Mouse (Mus musculus): ENCODE data around the gene Fam207a.

The Fam207a gene

DNA sequence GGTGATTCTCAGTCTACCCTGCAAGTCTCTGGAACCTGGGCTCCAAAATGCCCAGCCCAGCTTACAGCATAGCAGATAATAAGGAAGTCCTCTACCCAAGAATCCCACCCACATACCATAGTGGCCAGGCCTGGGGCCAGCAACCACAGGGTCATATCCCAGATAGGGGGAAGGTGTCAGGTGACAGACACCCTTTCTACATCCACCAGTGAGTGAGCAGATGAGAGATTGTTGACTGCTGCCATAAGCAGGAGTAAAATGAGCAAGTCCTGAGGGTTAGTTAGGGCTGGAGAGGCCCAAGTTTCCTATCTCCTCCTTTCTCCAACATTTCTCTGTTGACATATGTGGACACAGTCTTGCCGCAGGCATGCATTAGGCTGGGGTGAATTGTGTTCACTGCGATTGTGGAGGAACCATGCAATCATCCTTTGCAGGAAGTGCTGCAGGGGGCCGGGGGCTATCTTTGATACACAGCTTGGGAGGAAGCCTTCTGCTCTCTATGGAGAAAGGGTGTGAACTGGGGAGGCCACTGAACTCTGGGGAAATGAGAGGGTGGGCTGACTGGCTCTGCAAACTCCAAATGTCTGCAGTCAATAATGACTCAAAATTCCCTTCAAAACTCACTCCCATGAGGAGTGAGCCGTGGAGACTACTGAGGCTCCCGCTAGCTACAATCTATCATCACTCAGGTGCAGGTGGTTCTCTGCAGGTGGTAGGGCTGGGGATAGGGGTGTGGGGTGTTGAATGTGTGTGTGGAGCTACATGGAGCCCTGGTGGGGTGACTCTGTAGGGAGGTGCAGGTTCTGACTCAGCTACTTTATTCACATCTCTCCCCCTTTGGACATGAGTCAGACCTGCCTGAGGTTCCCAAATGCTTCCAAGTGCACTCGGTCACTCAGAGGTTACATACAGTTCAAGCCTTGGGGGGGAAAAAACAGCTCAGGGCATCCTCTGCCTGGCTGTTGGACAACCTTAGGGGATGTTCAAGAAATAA is 15.7 kb upstream of the Fam207a start:
- DNase-seq (ENCODE audit: low spot score in 2 of 2): peak; percentile 42 to 46

DNA sequence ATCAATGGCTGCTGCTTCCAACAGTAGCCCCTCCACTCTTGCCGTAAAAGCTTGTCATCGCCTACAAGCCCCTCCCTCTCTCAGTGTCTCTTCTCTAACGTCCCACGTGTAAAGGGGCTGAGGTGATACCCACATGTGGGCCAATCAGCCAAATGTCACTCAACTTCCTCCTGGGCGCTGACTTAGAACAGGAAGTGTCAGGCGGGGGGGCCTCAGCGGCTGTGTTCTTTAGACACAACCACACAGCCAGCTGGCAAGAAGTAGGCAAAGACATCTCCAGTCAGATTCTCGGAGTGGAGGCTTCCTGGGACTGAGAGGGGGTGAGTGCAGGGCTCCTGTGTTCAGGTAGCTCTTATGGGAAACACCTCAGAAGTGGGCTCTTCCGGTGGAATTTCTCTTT is 14.6 kb upstream of the Fam207a start, which contains the start of gene Itgb2:
Itgb2 (plus strand) TSS at position 113 of the 400 bp plus-strand sequence.
- peak; percentile 85 to 88 for DNase-seq (ENCODE audit: low spot score in 2 of 2)

DNA sequence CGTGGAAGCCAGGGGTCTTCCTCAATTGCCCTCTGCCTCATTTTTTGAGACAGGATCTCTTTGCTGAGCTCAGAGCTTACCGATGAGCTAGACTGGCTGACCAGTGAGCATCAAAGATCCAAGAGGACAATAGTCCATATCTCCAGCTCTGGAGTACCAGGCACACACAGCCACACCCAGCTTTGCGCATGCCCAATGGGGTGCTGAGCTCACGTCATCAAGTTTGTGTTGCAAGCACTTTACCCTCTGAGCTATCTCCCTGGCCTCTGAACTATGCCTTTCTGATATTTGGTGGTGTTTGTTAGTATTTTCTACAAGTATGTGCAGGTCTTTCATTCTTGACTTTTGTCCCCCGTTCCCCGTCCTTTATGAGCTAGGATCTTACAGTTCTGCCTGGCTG is 13.0 kb upstream of the Fam207a start:
- no peak for DNase-seq (ENCODE audit: low spot score in 2 of 2)

DNA sequence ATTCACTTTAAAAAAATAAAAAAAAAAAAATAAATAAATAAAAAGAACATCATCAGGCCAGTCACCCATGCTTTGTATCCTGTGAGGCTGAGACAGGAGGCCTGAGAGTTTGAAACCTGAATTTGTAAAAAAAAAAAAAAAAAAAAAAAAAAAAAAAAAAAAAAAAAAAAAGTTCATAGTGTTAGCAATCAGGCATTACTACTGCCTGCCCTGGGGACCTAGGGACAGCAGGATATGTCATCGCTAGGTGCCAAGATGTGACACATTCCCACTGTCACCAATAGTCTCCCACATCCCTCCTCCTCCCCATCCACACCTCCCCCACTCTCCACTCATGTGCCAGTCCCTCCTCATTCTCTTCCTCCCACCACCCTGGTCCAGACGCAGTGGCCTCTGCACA is 10.9 kb upstream of the Fam207a start:
- no peak for DNase-seq (ENCODE audit: low spot score in 2 of 2)

DNA sequence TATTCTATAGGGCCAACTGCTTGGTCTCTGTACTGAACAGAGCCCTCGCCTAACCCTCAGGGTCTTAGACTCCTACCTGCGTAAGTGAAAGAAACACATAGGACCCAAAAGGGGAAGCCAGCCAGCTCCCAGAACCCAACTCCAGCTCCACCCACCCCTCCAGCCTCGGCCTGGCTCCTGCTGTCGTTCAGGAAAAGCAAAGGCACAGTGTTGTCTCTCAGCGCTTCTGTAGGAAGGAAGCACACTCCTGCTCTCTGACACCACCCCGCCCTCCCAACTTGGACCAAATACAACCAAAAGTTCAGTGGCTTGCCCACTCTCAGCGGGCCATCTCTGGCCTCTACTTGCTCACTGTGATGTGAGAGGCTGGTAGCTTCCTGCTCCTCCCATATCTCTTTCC is 7.7 kb upstream of the Fam207a start:
- no peak for DNase-seq (ENCODE audit: low spot score in 2 of 2)

DNA sequence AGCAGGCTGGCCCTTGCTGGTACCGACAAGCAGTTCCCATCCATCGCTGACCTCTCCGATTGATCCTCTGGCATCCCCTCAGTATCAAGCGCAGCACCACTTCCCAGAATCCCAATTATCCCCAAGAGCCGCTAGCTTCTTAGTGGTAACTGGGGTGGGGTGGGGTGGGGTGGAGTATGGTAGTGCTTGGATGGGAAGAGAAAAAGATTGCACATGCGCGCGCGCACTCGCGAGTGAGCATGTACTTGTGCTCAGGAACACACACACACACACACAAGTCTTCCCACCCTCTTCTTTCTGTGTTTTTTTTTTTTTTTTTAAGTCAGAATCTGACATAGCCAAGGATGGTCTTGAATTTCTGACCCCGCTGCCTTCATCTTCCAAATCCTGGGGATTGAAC is 7.2 kb upstream of the Fam207a start:
- no peak for DNase-seq (ENCODE audit: low spot score in 2 of 2)

DNA sequence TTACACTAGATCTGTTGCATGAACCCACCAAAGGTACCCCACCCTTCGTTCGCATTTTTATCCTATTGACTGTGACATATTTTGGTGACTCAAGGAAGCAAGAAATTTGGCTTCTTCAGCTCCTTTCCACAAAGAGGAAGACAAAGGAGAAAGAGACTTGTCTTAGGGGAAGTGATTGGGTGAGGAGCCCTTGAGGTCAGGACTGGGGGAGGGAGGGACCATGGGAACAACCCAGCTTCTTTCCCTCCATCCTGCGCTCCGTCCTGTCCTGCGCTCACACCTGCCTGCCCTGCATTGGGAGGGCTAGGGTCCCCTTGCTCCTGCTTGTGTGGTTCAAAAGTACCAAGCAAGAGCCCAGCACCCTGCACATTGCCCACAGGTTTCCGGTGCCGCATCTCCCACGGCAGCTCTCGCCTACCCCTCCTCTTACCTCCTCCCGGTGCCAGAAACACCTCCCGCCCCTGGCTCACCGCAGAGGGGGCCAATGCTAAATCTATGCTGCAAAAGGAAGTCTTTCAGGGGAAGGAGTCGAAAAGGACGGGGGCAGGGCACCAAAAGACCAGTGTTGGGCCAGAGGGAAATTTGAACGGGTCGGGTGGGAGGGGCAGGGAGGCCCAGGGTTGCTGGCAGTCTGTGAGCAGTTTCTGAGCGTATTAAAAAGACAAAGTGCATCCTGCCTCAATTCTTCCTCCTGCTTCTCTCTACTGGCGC is 6.6 kb upstream of the Fam207a start:
- DNase-seq (ENCODE audit: low spot score in 2 of 2): peak; percentile 78 to 86

DNA sequence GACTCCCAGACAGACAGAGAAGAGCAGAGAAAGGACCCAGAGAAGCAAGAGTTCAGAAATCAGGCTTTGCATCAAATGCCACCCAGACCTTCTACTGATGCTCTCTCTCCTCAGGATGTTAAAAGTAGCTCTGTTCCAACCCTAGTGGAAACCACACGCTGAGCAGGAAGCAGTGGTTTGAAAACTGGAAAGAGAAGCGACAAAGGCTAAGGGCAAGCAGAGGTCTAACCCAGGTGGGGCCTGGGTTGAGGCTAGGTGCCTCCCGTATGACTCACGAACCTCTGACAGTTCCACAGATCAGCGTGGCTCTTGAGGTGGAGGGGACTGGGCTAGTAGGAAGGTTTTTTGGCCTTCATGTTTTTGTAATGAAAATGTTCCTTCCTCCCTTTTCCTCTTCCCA is 4.9 kb upstream of the Fam207a start:
- DNase-seq (ENCODE audit: low spot score in 2 of 2): peak; percentile 45 to 58

DNA sequence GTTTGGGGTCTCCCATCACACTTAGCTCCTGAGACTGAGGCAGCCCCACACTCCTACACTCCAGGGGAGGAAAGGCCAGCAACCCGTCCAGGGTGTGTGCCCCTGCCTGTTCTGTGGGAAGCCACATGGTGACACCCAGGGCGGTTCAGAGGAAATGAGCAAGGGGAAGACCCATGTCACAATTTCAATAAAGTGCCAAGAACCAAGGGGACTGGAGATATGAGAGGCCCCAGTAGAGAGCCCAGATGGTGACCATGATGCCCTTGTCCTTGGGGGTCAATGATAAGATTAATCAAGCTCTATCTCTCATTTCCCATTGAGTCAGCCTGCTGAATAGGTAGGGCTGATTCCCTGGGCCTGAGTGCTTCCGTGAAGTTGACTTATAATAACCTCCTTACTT is 3.6 kb upstream of the Fam207a start:
- DNase-seq (ENCODE audit: low spot score in 2 of 2): no peak

DNA sequence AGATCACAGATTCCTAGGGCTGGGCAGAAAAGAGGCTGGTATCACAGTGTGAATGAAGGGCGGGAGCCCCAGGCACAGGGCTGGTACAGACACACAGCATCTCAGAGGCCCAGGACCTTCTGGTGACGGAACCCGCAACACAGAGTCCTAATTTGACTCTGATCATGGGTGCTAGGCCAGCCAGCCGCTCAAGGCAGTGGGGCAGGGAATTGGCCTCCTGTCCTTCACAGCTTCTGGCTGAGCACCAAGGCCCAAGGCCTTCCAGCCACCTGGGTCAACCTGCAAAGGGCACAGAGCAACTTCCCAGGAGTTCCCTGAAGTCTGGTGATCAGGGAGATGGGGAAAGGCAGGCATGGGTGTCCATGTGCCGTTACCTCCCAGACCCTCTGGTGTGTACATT is 2.2 kb upstream of the Fam207a start:
- no peak for DNase-seq (ENCODE audit: low spot score in 2 of 2)

DNA sequence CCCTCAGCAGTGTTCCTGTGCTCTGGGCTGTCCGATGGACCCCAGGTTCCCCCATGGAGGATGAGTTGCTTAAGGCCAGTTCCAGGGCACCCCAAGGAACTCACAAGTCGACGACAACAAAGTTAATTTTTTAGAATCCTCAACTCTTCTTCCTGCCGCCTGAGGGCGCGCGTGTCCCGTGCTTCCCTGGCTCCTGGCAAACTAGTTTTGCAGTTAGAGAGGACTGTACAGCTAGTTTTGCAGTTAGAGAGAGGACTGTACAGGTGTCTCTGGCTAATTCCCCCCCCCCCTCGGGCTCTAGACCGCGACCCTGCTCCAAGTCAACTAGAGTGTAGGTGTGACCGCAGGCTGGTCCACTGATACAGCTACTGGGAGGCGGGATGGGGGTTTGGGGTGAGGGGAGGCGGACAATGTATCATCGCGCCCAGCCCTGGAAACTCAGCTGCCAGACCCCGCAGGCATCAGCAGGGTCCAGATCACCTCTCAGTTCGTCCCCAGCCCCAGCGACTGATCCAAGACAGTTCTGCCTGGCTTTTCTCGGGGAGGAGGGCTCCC is 1.6 kb upstream of the Fam207a start:
- DNase-seq (ENCODE audit: low spot score in 2 of 2): peak; percentile 56 to 81

DNA sequence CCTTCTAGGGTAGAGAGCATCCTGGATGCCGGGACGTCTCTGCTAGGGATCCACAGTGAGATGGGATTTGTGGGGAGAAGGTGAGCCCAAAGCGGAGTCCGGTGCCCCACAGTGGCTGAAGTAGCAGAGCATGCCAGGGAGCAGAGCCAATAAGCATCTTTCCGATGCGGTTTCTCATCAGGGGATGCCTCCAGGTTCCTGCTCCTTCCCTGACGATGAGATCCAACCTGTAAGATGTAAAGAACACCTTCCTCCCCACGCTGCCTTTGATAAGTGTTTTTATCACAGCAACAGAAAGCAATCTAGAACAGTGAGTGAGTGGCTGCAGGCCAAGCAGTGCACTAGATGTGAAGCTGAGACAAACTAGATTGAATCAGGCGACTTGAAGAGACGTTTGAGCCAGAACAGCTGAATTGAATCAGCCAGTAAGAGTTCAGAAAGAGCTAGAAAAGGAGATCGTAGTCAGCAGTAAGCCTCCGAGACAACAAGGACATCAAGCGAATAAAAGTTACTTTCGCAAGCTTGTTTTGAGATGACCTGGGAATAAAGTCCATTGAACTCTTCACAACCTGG is 880 bp upstream of the Fam207a start:
- DNase-seq (ENCODE audit: low spot score in 2 of 2): peak in 1 of 2 experiments; percentile 16

DNA sequence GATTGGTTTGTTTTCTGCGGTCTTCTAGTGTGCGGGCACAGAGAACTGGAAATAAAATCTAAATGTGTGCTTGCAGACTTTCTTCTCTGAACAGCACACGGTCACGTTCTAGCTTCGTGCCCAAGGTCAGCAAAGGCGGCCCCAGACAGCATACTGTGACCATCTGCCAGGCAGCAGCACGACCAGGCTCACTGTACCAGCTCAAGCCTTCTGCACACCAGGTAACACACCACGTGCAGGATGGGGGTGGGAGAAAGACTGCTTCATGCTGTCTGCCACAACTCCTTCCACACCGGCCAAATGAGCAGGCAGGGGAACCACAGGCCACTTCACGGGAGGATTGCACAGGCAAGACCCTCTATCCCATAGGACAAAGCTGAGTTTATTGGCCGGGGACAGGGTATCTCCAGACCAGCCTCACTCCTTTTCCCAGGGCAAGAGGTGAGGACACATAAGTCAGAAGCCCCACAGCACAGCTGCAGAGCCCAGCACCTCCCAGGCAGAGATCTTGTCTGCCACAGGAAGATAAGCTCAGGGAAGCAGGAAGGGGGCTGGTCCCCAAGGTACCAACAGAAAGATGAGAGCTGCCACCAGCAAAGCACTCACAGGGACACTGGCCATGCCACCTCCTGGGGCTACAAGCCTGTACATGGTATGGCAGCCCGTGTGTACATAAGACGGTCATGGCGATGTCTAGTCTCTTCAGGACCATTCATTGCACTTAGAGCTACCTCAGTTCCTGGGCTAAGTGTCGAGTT is 5.2 kb downstream of the Fam207a start:
- DNase-seq (ENCODE audit: low spot score in 2 of 2): no peak

DNA sequence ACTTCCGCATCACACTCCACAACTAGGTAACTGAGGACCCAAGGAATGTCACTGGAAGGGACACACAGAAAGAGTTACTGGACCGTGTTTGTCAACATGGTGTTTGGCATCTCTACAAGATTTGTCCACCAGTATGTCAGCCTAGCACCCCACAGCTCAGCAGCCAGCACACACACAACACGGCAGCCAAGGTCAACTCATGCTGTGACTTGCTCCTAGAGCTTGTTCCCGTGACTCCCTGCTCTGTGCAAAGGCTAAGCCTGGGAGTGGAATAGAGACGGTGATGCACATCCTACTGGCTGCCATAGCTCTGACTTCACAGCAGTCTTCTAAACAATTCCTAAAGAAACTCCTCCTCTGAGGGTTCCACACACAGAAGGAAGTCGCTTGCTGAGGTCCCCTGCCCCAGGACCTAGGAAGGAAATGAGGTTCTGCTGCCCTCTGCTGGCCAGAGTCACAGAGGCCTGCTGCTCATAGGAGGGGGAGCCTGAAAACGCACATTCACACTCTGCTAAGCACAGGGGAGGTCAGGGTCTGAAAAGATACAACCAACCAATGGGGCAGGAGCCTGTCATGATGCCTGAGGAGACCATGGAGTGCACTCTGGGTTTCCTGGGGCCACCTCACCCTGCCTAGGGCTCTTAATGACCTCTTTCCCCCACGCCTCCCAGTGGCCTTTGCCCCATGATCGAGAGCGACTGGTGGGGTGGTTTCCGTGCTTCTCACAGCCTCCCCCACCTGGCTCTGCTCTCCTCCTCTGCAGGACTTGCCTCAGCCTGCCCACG is 6.0 kb downstream of the Fam207a start:
- peak; percentile 64 to 88 for DNase-seq (ENCODE audit: low spot score in 2 of 2)

DNA sequence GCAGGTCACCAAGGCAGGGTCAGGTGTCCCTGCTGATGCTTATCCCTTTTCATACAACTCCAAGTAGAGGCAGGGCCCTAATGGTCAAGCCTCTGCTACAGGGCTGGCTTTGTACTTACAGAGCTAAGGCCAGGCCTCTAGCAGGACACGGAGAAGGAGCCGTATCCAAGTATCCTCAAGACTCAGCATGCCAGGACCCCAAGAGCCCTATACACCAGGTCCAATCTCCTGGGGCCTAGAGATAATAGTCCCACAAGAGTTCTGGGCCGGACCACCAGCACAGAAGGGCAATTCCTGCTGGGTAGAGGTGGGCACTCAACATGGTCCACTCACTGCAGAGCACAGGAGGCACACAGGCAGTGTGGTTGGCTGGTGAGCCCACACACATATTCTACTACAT is 6.8 kb downstream of the Fam207a start:
- DNase-seq (ENCODE audit: low spot score in 2 of 2): no peak

DNA sequence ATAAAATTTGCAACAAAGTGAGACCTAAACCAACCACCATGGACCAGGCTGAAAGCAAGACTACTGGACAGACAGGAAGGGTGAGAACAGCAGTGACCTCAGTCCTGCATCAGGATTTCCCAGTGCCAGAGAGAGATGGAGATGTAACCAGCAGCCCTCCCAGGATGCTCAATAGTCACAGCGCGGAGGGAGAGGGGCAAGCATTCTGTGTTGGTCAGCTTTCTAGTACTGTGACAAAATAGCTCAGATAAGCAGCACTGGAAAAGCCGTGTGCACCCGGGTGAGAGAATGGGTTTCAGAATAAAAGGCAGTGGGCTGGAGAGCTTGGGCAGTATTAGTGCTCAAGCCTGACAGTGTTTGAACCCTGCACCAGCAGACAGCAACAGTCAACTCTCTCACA is 7.8 kb downstream of the Fam207a start:
- DNase-seq (ENCODE audit: low spot score in 2 of 2): no peak

DNA sequence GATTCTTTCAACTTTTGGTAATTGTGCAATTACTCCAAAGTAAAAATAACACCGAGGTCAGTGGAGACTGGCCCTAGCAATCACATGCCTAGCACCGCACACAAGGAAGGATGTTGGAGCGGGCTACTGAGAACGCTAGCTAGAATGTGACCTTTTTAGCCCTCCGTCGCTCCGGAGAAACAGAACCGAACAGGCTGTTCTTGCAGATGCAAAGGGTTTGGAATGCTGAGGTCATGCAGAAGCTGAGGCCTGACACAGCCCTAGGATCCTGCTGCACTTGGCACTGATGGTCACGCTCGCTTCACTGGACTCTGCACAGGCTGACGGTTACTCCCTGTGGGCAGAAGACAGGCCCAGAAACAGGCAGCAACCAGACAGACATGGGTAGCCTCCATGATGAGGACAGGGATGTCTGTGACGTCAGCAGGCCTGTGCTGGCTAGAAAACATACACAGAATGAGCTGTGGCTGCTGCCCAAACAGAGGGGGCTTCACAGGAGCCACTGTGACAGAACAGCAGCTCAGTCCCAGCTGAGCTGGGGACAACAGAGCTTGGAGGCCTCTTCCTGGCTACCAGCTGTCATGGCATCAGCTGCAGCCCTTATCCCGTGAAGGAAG is 8.5 kb downstream of the Fam207a start:
- no peak for DNase-seq (ENCODE audit: low spot score in 2 of 2)

DNA sequence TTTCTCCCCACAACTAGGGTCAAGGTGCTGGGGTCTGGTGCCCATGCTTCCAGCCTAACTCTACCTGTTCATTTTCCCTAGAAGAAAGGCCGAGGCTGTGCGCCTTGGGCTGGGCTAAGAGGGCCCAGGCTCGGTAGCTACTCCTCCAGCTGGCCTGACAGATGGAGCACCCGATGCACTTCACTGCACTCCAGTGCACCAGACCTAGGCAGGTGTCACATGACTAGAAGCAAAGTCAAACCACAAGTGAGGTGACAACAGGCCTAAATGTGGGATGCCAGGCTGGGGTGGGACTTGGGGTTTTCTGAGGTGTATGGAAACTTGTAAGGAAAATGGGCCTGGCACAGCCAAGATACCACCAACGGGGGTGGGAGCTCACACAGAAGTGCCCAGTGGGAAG is 9.1 kb downstream of the Fam207a start:
- DNase-seq (ENCODE audit: low spot score in 2 of 2): no peak

DNA sequence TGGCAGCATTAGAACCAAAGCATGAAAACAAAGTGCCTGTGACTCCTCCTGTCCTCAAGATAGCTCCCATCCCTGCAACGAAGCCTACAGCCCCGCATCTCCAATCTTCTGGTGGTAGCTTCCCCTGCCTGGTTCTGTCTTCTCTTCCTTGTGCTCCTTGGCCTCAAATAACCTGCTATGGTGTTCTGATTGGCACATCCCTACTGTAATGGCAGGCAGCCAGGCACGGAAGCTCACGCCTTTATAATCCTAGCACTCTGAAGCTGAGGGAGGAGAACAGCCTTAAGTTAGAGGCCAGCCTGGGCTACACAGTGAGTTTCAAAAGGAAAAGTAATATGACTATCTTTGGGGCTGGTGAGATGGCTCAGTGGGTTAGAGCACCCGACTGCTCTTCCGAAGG is 11.4 kb downstream of the Fam207a start:
- no peak for DNase-seq (ENCODE audit: low spot score in 2 of 2)
